Mouse (Mus musculus) neural tube, embryonic 14.5 days (tissue): ENCODE data around the gene Vmn1r111. TPM values are rescaled to one million over a fixed set of nuclear protein-coding genes. Genes with fewer than 3 reads are reported as not detected.
"Not testable (repeated sequence)": the region's sequence is repeated elsewhere in the genome, so short reads cannot be mapped to it uniquely, and the experiment has no call there.

Source experiments
- ATAC-seq: fragments of 200-750 bp; cut with Nextera tagmentation; 2 replicates; pipeline ENCODE4 v1.8.0; 2017; ENCODE audit warnings: low read depth, mild to moderate bottlenecking, moderate TSS enrichment, moderate library complexity
- H3K27ac ChIP-seq: fragments of 300-500 bp; sonication (generic); 2 replicates; pipeline ENCODE4 v1.5.1; 2014; ENCODE audit warnings: low read depth, mild to moderate bottlenecking, control low read depth, low read length, moderate library complexity, mixed read lengths
- H3K27me3 ChIP-seq: fragments of 300-500 bp; sonication (generic); 2 replicates; pipeline ENCODE4 v1.6.1; 2014; ENCODE audit warnings: low read length; ENCODE audit not compliant: control insufficient read depth, insufficient read depth
- H3K36me3 ChIP-seq: fragments of 300-500 bp; sonication (generic); 2 replicates; pipeline ENCODE4 v1.6.1; 2014; ENCODE audit warnings: low read length, mixed read lengths; ENCODE audit not compliant: control insufficient read depth, insufficient read depth
- H3K4me1 ChIP-seq: fragments of 300-500 bp; sonication (generic); 2 replicates; pipeline ENCODE4 v1.6.1; 2014; ENCODE audit warnings: low read length; ENCODE audit not compliant: control insufficient read depth, insufficient read depth
- H3K4me2 ChIP-seq: fragments of 300-500 bp; sonication (generic); 2 replicates; pipeline ENCODE4 v1.6.1; 2014; ENCODE audit warnings: mild to moderate bottlenecking, low read depth, low read length, control low read depth
- H3K4me3 ChIP-seq: fragments of 300-500 bp; sonication (generic); 2 replicates; pipeline ENCODE4 v1.5.1; 2014; ENCODE audit warnings: low read depth, low read length, control low read depth, mixed read lengths
- H3K9ac ChIP-seq: fragments of 300-500 bp; sonication (generic); replicated peaks from 2 replicates; pipeline ENCODE4 v1.6.1; 2014; ENCODE audit warnings: low read depth, mild to moderate bottlenecking, control low read depth, low read length, mixed read lengths
- H3K9me3 ChIP-seq: fragments of 300-500 bp; sonication (generic); 2 replicates; pipeline ENCODE4 v1.6.1; 2016; ENCODE audit warnings: low read length; ENCODE audit not compliant: control insufficient read depth
- WGBS: fragments of 180-500 bp; shearing (Covaris S2); extraction: QIAGEN DNeasy Blood & Tissue Kit; methylation state at CpG from one replicate; pipeline ENCODE4 v1.1.7; 2014; 5-methylcytosine and 5-hydroxymethylcytosine counted together
- polyA plus RNA-seq: library from polyadenylated mRNA; unstranded; fragments of >200 nt; fragmentation: Nextera tagmentation; extraction: Ambion mirVana; gene quantifications from 2 replicates; pipeline ENCODE4 v1.2.1, GENCODE M21; 2014

Gene Vmn1r111
- polyA plus RNA-seq: not detected in 2 replicates

DNA sequence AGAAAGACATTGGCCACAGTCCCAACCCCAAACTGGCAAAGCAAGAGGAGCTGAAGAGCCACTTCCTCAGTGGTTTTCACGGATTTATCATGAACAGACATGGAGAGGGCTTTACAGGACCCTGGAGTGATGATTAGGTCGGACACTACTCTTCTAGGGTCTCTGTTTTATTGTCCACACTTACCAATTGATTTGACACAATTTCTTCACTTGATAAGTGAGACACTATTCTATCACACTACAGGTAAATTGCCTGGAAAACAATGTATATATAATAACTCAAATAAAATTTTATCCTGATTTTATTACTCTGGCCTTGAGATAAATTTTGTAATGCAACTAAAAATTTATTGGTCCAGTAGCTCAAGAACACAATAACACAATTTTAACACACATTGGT, at the start of gene Vmn1r111:
Gene Vmn1r111, minus strand, starts transcription at position 101 of the 400 bp plus-strand sequence.
- H3K4me3 ChIP-seq, H3K9ac ChIP-seq, H3K4me2 ChIP-seq, H3K27ac ChIP-seq, H3K4me1 ChIP-seq, H3K36me3 ChIP-seq, ATAC-seq, H3K9me3 ChIP-seq, H3K27me3 ChIP-seq: not testable (repeated sequence)
- no CpG with 5 or more reads among the region's 2 CpGs for WGBS

DNA sequence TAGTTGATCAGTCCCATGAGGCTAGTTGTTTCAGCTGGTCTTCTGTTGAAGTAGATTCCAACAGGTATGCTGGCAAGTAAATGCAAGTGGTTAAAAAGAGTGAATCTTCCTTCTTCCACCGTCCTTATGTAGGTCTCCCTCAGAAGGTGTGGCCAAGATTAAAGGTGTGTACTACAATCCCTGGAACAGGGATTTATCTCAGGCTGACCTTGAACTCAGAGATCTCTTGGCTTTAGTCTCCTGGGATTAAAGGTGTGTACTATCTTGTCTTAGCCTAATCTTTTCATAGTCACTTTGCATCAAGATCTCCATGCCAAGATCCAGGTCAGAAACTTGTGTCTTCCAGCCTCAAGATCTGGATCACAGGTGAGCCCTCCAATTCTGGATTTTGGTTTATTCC, 27.5 kb upstream of the Vmn1r111 start, which contains the start of gene Gm10668:
Gene Gm10668, minus strand, starts transcription at position 101 of the 400 bp plus-strand sequence.
- ATAC-seq, H3K36me3 ChIP-seq, H3K9me3 ChIP-seq, H3K27ac ChIP-seq, H3K9ac ChIP-seq, H3K4me1 ChIP-seq, H3K4me2 ChIP-seq, H3K4me3 ChIP-seq, H3K27me3 ChIP-seq: not testable (repeated sequence)
- no CpG with 5 or more reads among the region's 1 CpGs for WGBS

DNA sequence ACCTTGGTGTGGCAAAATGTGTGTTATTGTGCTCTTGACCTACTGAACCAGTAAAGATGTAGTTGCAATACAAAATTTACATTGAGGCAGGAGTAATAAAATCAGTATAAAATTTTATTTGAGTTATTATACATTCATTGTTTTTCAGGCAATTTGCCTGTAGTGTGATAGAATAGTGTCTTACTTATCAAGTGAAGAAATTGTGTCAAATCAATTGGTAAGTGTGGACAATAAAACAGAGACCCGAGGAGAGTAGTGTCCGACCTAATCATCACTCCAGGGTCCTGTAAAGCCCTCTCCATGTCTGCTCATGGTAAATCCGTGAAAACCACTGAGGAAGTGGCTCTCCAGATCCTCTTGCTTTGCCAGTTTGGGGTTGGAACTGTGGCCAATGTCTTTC, 34.4 kb downstream of the Vmn1r111 start, which contains the start of gene Vmn1r107:
Gene Vmn1r107, plus strand, starts transcription at position 301 of the 400 bp plus-strand sequence.
- not testable (repeated sequence) for H3K9me3 ChIP-seq, H3K27ac ChIP-seq, H3K4me2 ChIP-seq, ATAC-seq, H3K4me3 ChIP-seq, H3K27me3 ChIP-seq, H3K36me3 ChIP-seq, H3K4me1 ChIP-seq, H3K9ac ChIP-seq
- WGBS: no CpG with 5 or more reads among the region's 3 CpGs

Other genes with a start within 250 kb of the Vmn1r111 start
- gene Gm10670, start 228.3 kb downstream of the Vmn1r111 start, polyA plus RNA-seq: not detected in 2 replicates
- not detected in 2 replicates for gene Vmn1r103, start 192.7 kb downstream of the Vmn1r111 start, polyA plus RNA-seq
- gene Vmn1r104, start 169.4 kb downstream of the Vmn1r111 start, polyA plus RNA-seq: not detected in 2 replicates
- gene Gm5726, start 157.5 kb downstream of the Vmn1r111 start, polyA plus RNA-seq: not detected in 2 replicates
- gene Gm4141, start 127.0 kb downstream of the Vmn1r111 start, polyA plus RNA-seq: not detected in 2 replicates
- gene Gm4513, start 104.2 kb downstream of the Vmn1r111 start, polyA plus RNA-seq: not detected in 2 replicates
- gene Vmn1r107, start 34.3 kb downstream of the Vmn1r111 start, polyA plus RNA-seq: not detected in 2 replicates
- gene Gm10668, start 27.4 kb upstream of the Vmn1r111 start, polyA plus RNA-seq: not detected in 2 replicates
- not detected in 2 replicates for gene Vmn1r112, start 68.0 kb upstream of the Vmn1r111 start, polyA plus RNA-seq
- not detected in 2 replicates for gene Vmn1r113, start 84.1 kb upstream of the Vmn1r111 start, polyA plus RNA-seq
- not detected in 2 replicates for gene Vmn1r114, start 109.0 kb upstream of the Vmn1r111 start, polyA plus RNA-seq
- not detected in 2 replicates for gene Vmn1r115, start 141.8 kb upstream of the Vmn1r111 start, polyA plus RNA-seq
- gene Vmn1r116, start 169.0 kb upstream of the Vmn1r111 start, polyA plus RNA-seq: not detected in 2 replicates
- gene Vmn1r117, start 180.9 kb upstream of the Vmn1r111 start, polyA plus RNA-seq: not detected in 2 replicates
- not detected in 2 replicates for gene Vmn1r118, start 209.1 kb upstream of the Vmn1r111 start, polyA plus RNA-seq